Mouse (Mus musculus) liver, postnatal 0 days (tissue): ENCODE data around the gene Dct.

Experiments
- CTCF ChIP-seq: sonication (generic); IDR thresholded peaks from 2 replicates; pipeline ENCODE4 v1.5.1; 2016; ENCODE audit warnings: antibody characterized with exemption, low read depth
- EP300 ChIP-seq: IDR thresholded peaks from 2 replicates; pipeline ENCODE4 v1.6.1; 2016; ENCODE audit warnings: antibody characterized with exemption, low read depth, mild to moderate bottlenecking

DNA sequence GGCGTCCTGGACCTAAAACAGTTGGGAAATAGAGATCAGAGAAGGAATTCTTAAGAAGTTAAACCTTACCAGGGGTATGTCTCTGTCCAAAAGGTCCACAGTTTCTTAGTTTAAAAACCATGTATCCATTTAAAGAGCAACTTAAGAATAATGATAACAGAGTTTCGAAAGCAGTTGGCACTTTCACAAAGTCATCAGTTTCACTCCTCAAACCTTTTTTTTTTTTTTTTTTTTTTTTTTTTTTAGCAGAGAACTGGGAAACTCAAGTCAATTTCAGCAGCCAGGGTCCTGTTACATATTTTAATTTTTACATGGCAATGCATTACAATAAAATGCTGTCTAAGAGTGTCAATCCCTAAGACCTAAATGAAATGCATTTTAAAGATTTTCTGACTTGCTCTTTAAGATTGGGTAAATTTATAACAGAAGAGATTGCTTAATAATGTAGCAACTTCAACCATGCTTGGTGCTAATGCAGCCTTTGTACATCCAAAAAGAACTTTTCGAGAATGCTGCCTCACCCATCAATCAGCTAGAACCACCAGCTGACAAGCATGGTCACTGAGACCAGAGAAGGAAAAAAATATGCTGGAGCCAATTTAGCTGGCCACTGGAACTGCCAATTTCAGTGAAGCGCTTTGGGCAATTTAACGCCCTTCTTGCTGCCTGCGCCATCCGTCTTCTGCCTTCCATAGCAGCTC is 11.3 kb downstream of the Dct start:
- TF ChIP-seq CTCF (no peak), EP300 (no peak)
